28 mouse cellular contexts compared by ENCODE assay signal in genomic region chr2:113886061-113886460, GRCm38 (mm10). TPM values are rescaled to one million over a fixed set of nuclear protein-coding genes. Genes with fewer than 3 reads are reported as not detected.
"Had no signal": no experiment of that assay in that cellular context is flagged by ENCODE, and none has a peak within 500 bp of the region (broad histone marks: within the 10 kb centered on the region; RNA-seq: fewer than 3 reads in every experiment).

No protein-coding gene starts in this region.

- H3K36me3 ChIP-seq: heart, embryonic 13.5 days; heart, embryonic 15.5 days; hindbrain, embryonic 13.5 days; hindbrain, embryonic 15.5 days; kidney, embryonic 15.5 days; limb, embryonic 13.5 days; limb, embryonic 15.5 days had no signal

- H3K27me3 ChIP-seq: heart, embryonic 13.5 days; heart, embryonic 15.5 days; hindbrain, embryonic 13.5 days; hindbrain, embryonic 15.5 days; kidney, embryonic 15.5 days; limb, embryonic 13.5 days; limb, embryonic 15.5 days had no signal

- H3K9me3 ChIP-seq: heart, embryonic 13.5 days; heart, embryonic 15.5 days; hindbrain, embryonic 13.5 days; hindbrain, embryonic 15.5 days; limb, embryonic 15.5 days had no signal

- H3K27ac ChIP-seq: gastrocnemius, adult 2 months; heart, adult 2 months; heart, embryonic 13.5 days; heart, embryonic 15.5 days; hindbrain, embryonic 13.5 days; hindbrain, embryonic 15.5 days; hindbrain, postnatal 0 days; kidney, embryonic 15.5 days; kidney, postnatal 0 days; limb, embryonic 13.5 days; limb, embryonic 15.5 days; liver, embryonic 14.5 days had no signal

- H3K4me1 ChIP-seq: heart, embryonic 13.5 days; heart, embryonic 15.5 days; hindbrain, embryonic 15.5 days; kidney, embryonic 15.5 days; limb, embryonic 13.5 days; limb, embryonic 15.5 days had no signal

- DNase-seq: gastrocnemius, adult 2 months; gastrocnemius, postnatal 10 days; gastrocnemius, postnatal 25 days; heart, adult 2 months; heart, postnatal 14 days; heart, postnatal 36 days; kidney, adult 11 months; kidney, adult 2 months; kidney, adult 9 months; kidney, postnatal 14 days; kidney, postnatal 36 days; layer of hippocampus, adult 9-11 months; layer of hippocampus, postnatal 36 days; left cerebral cortex, postnatal 4 days had no signal

- H3K4me3 ChIP-seq: gastrocnemius, adult 2 months; heart, adult 2 months; heart, embryonic 13.5 days; heart, embryonic 15.5 days; hindbrain, embryonic 13.5 days; hindbrain, embryonic 15.5 days; kidney, embryonic 15.5 days; limb, embryonic 13.5 days; limb, embryonic 15.5 days had no signal

- H3K9ac ChIP-seq: heart, embryonic 13.5 days; heart, embryonic 15.5 days; hindbrain, embryonic 13.5 days; hindbrain, embryonic 15.5 days; kidney, embryonic 15.5 days; limb, embryonic 13.5 days; limb, embryonic 15.5 days; liver, embryonic 14.5 days had no signal

- ATAC-seq: hindbrain, postnatal 0 days; intestine, embryonic 16.5 days had no signal

- H3K4me2 ChIP-seq: heart, embryonic 11.5 days; heart, embryonic 13.5 days; heart, embryonic 15.5 days; hindbrain, embryonic 13.5 days; hindbrain, embryonic 15.5 days; kidney, embryonic 15.5 days; limb, embryonic 13.5 days; limb, embryonic 15.5 days; liver, embryonic 11.5 days had no signal

RNA-seq across cellular contexts. Expression of gene Scg5, which starts 57.1 kb away (rescaled TPM):
- total RNA-seq: gastrocnemius, adult 2 months; heart, postnatal 36 days; hematopoietic stem cell, adult 5-6 weeks had no signal
- polyA plus RNA-seq: heart, adult 2 months had no signal
